Mouse (Mus musculus): Measurements from ENCODE around the gene Fuz. TPM values are rescaled to one million over a fixed set of nuclear protein-coding genes. Genes with fewer than 3 reads are reported as not detected.

Fuz gene
- polyA plus RNA-seq, 1 experiment from 2014 or later: 11.1 TPM

DNA sequence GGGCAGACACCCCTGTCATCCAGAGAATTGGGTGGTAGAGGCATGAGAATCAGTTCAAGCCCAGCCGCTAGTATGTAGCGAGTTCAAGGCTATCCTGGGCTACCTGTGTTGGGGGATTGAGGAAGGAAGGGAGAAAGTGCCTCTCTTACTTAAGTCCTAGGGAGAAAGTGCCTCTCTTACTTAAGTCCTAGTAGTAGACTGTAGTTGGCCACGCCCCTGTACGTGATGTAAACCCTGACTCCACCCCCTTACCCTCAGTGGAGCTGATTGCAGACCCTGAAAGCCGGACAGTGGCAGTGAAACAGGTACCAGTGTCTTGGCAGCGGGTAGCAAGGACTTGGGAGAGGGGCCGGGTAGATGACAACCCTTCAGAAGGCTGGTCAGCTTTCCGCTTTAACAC is 38.0 kb upstream of the Fuz start:
- peak overlapping the region; percentile 98 for H3K4me2 ChIP-seq (replicated peaks; ENCODE audit: low read depth)
- no peaks in the 10 kb centered on the region for H3K9me3 ChIP-seq (ENCODE audit: control insufficient read depth)
- H3K27me3 ChIP-seq (replicated peaks; ENCODE audit: control insufficient read depth, insufficient read depth, low read length): no peaks in the 10 kb centered on the region
- peak overlapping the region; percentile 77 for H3K4me3 ChIP-seq (ENCODE audit: low read depth, low read length)
- peak overlapping the region; percentile 76 for H3K9ac ChIP-seq (ENCODE audit: low read depth, low read length)
- peaks cover 4% of the 10 kb centered on the region for H3K4me1 ChIP-seq (replicated peaks; ENCODE audit: control insufficient read depth, insufficient read depth, low read length)
- TF ChIP-seq CTCF (IDR thresholded peaks at IDR 0.05; ENCODE audit: low read depth): no peak
- peaks cover 23% of the 10 kb centered on the region for H3K36me3 ChIP-seq (ENCODE audit: control insufficient read depth, insufficient read depth)
- no peak for ATAC-seq
- H3K27ac ChIP-seq (ENCODE audit: low read depth, low read length): peak overlapping the region; percentile 84; the same call in 1 of the 2 replicates
- 28% methylated on average over 8 of the region's 8 CpGs for WGBS

- TF ChIP-seq CTCF (IDR thresholded peaks at IDR 0.05; ENCODE audit: low read depth): no peak
- H3K27me3 ChIP-seq (replicated peaks; ENCODE audit: control insufficient read depth, insufficient read depth, low read length): no peaks in the 10 kb centered on the region
- no peaks in the 10 kb centered on the region for H3K9me3 ChIP-seq (ENCODE audit: control insufficient read depth)
- no peak overlapping the region for H3K4me2 ChIP-seq (replicated peaks; ENCODE audit: low read depth)
- no peak for ATAC-seq
- 91% methylated on average over 11 of the region's 11 CpGs for WGBS
- peaks cover 4% of the 10 kb centered on the region; the same call in 1 of the 2 replicates for H3K4me1 ChIP-seq (replicated peaks; ENCODE audit: control insufficient read depth, insufficient read depth, low read length)
- H3K4me3 ChIP-seq (ENCODE audit: low read depth, low read length): no peak overlapping the region
- H3K9ac ChIP-seq (ENCODE audit: low read depth, low read length): no peak overlapping the region
- H3K36me3 ChIP-seq (ENCODE audit: control insufficient read depth, insufficient read depth): peaks cover 43% of the 10 kb centered on the region
- no peak overlapping the region for H3K27ac ChIP-seq (ENCODE audit: low read depth, low read length)
Measured at GRCm38 (mm10) chr7:44859896-44860295, 36.0 kb upstream of the Fuz start.

DNA sequence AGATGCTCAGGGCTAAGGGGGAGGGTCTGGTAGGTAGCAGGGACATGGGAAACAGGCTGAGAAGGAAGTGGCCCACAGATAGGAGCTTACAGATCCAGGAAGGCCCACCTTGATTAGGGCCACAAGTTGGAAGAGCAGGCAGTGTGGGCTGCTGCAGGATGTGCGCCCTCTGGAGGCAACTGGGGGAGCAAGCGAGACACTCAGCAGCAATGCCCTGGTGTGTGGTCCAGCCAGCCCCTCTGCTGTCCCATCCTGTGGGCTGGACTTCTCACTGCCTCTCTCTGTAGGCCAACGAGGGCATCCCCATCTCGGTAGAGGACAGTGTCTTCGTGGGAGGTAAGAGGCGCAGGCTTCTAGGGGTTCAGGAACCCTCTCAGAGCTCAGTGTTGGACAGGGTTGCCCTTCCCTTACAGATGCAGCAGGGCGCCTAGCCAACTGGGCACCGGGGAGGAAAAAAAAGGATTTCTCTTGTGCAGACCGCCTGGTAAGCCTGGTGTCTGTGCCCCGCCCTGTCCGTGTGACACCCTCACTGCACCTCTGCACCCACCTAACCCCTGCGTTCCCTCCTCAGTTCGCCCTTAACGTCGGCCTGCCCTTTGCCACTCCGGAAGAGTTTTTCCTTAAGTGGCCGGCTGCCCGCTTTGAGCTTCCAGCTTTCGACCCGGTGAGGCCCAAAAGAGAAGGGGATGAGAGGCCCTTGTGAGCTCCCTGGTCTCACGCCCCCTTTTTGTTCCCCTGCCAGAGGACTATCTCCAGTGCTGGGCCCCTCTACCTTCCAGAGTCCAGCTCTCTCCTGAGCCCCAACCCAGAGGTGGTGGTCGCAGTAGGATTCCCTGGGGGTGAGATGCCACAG is 35.1 kb upstream of the Fuz start:
- H3K9ac ChIP-seq (ENCODE audit: low read depth, low read length): no peak overlapping the region
- no peaks in the 10 kb centered on the region for H3K27me3 ChIP-seq (replicated peaks; ENCODE audit: control insufficient read depth, insufficient read depth, low read length)
- peaks cover 44% of the 10 kb centered on the region for H3K36me3 ChIP-seq (ENCODE audit: control insufficient read depth, insufficient read depth)
- no peak overlapping the region for H3K27ac ChIP-seq (ENCODE audit: low read depth, low read length)
- peaks cover 5% of the 10 kb centered on the region; the same call in 1 of the 2 replicates for H3K4me1 ChIP-seq (replicated peaks; ENCODE audit: control insufficient read depth, insufficient read depth, low read length)
- H3K9me3 ChIP-seq (ENCODE audit: control insufficient read depth): no peaks in the 10 kb centered on the region
- H3K4me3 ChIP-seq (ENCODE audit: low read depth, low read length): no peak overlapping the region
- ATAC-seq: 0 out of 2 replicates have a peak, but pooled peaks have one; percentile 11
- TF ChIP-seq CTCF (IDR thresholded peaks at IDR 0.05; ENCODE audit: low read depth): peak; percentile 95
- WGBS: 55% methylated on average over 22 of the region's 22 CpGs
- peak overlapping the region; percentile 9; the same call in 1 of the 2 replicates for H3K4me2 ChIP-seq (replicated peaks; ENCODE audit: low read depth)

DNA sequence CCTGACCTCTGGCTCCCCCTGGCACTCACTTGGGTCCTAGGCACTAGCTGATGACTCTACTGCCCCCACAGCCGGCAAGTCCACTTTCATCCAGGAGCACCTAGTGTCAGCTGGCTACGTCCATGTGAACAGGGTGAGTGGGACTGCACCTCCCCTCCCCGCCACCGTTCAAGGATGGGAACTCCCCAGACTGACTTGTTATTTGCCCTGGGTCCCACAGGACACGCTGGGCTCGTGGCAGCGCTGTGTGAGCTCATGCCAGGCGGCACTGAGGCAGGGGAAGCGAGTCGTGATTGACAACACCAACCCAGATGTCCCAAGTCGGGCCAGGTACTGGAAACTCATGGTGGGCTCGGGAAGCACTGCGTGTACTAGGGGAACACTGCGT is 34.5 kb upstream of the Fuz start:
- Histone ChIP-seq H3K27ac (ENCODE audit: low read depth, low read length) (no peak overlapping the region), H3K4me2 (replicated peaks; ENCODE audit: low read depth) (no peak overlapping the region), H3K27me3 (replicated peaks; ENCODE audit: control insufficient read depth, insufficient read depth, low read length) (no peaks in the 10 kb centered on the region), H3K4me3 (ENCODE audit: low read depth, low read length) (no peak overlapping the region), H3K9ac (ENCODE audit: low read depth, low read length) (no peak overlapping the region), H3K36me3 (ENCODE audit: control insufficient read depth, insufficient read depth) (peaks cover 47% of the 10 kb centered on the region), H3K9me3 (ENCODE audit: control insufficient read depth) (no peaks in the 10 kb centered on the region), H3K4me1 (replicated peaks; ENCODE audit: control insufficient read depth, insufficient read depth, low read length) (peaks cover 11% of the 10 kb centered on the region; the same call in 1 of the 2 replicates)
- no peak for ATAC-seq
- WGBS: 78% methylated on average over 14 of the region's 14 CpGs
- no peak for TF ChIP-seq CTCF (IDR thresholded peaks at IDR 0.05; ENCODE audit: low read depth)

DNA sequence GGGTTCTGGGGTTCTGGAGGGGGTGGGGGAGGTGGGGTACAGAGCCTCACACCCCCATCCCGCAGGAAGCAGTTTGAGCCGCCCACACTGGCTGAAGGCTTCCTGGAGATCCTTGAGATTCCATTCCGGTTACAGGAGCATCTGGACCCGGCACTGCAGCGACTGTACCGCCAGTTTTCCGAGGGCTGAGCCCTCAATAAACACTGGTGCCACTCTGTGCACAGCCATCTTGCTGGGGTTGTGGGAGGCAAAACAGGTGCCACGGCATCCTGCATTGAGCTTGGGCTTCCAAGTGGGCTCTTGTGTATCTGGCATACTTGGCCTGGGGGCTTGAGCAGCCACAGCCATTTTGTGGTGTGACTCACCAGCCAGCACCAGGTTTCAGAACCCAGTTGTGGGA is 33.4 kb upstream of the Fuz start:
- no peak for TF ChIP-seq CTCF (IDR thresholded peaks at IDR 0.05; ENCODE audit: low read depth)
- Histone ChIP-seq H3K27me3 (replicated peaks; ENCODE audit: control insufficient read depth, insufficient read depth, low read length) (no peaks in the 10 kb centered on the region), H3K4me3 (ENCODE audit: low read depth, low read length) (no peak overlapping the region), H3K27ac (ENCODE audit: low read depth, low read length) (0 out of 2 replicates have a peak overlapping the region, but pooled peaks have one; percentile 7), H3K4me1 (replicated peaks; ENCODE audit: control insufficient read depth, insufficient read depth, low read length) (peaks cover 20% of the 10 kb centered on the region), H3K9me3 (ENCODE audit: control insufficient read depth) (no peaks in the 10 kb centered on the region), H3K36me3 (ENCODE audit: control insufficient read depth, insufficient read depth) (peaks cover 47% of the 10 kb centered on the region), H3K9ac (ENCODE audit: low read depth, low read length) (no peak overlapping the region), H3K4me2 (replicated peaks; ENCODE audit: low read depth) (no peak overlapping the region)
- no peak for ATAC-seq
- WGBS: 72% methylated on average over 8 of the region's 8 CpGs

DNA sequence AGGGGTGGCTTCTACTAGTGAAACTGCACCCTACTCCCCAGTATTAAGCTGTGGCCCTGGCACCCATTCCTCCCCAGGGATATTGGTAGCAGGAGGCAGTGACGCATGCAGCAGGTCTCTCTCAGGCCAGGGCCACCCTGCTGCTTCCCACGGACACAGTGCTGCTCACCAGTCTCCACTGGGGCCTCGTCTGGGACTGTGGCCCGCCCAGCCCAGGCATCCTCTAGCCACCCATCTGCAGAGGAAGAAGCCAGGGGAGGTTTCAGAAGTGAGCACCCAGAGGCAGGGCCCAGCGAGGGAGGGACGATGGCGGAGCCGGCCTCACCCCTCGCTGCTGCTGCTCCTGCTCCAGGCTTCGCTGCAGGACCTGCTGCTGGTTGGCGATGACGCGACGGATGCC is 32.7 kb upstream of the Fuz start:
- no peak overlapping the region for H3K4me2 ChIP-seq (replicated peaks; ENCODE audit: low read depth)

More for the DNA sequence above, 32.7 kb upstream of the Fuz start:
- Histone ChIP-seq H3K36me3 (ENCODE audit: control insufficient read depth, insufficient read depth) (peaks cover 47% of the 10 kb centered on the region), H3K27ac (ENCODE audit: low read depth, low read length) (no peak overlapping the region; the same call in 1 of the 2 replicates), H3K4me1 (replicated peaks; ENCODE audit: control insufficient read depth, insufficient read depth, low read length) (peaks cover 23% of the 10 kb centered on the region), H3K9me3 (ENCODE audit: control insufficient read depth) (no peaks in the 10 kb centered on the region), H3K27me3 (replicated peaks; ENCODE audit: control insufficient read depth, insufficient read depth, low read length) (no peaks in the 10 kb centered on the region), H3K9ac (ENCODE audit: low read depth, low read length) (no peak overlapping the region), H3K4me3 (ENCODE audit: low read depth, low read length) (no peak overlapping the region)
- no peak for ATAC-seq
- 80% methylated on average over 14 of the region's 14 CpGs for whole genome bisulfite sequencing
- TF ChIP-seq CTCF (IDR thresholded peaks at IDR 0.05; ENCODE audit: low read depth): no peak

Data from intestine, postnatal 0 days (tissue).